Mouse (Mus musculus): ENCODE measurements at regions not wholly inside any gene's neighbourhood (a gene's known extent, or its start where the extent isn't known, plus 50 kb on each side); places are given as distances from the start of the nearest gene placed in this dataset.
"Not testable (repeated sequence)": the region's sequence is repeated elsewhere in the genome, so short reads cannot be mapped to it uniquely, and the experiment has no call there.

GRCm38 (mm10) chr2:57185151-57185550 is 52.3 kb upstream of the Gpd2 start:
- no peak for DNase-seq

GRCm38 (mm10) chr2:57183108-57183507 is 54.3 kb upstream of the Gpd2 start:
- DNase-seq = not testable (repeated sequence)

DNA sequence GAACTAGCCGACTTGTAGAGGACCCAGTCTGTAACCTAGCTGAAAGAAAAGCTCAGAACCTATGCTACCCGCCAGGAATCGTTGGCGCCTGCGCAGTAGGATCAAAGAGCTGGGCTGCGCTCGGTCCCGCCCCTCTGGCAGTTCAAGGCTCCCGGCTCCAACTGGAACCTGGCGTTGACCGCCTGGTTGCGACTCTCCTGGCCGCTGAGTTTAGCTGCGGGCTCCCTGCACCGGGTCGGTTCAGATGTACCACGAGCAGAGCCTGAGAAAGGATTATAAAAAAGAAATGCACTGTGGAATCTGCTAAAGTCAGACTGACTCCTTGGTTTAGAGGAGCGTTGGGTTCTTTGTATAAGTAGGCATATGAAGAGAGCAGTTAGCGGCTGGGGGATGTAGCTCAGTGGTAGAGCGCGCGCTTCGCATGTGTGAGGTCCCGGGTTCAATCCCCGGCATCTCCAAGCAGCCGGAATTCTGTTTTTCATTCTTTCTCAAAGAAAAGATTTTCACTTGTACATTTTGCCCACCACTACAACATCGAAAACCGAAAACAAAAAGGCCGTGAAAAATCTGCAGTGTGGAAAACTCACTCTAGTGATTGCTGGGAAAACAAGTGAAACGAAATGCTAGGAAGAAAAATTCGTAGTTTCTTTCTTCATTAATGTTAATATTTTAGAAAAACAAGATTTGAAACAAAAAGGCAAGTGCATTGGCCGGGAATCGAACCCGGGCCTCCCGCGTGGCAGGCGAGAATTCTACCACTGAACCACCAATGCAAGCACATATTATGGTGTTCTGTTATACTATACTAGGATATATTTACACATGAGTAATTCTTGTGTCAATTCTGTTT is 55.5 kb upstream of the Gpd2 start:
- DNase-seq = peak; percentile 96

DNA sequence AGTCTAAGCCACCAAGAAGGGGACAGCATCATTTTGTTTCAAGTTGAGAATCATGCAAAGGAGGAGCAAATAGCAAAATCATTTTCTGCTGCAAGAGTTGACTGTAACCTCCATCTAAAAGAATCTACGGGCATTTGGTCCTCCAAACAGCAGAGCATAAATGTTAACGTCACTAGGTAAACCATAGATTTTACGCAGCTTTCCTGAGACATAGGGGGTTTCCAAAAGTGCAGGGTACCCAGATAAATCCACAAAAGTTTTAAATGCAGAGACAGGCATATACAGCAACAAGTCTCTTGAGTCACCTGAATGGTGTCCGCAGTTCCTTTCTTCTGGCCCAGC is 56.1 kb upstream of the Gpd2 start:
- DNase-seq = no peak

GRCm38 (mm10) chr2:57178056-57178455 is 54.3 kb upstream of the Nr4a2 start:
- DNase-seq = no peak

- DNase-seq = no peak
These were observed 52.7 kb upstream of the Nr4a2 start for GRCm38 (mm10) chr2:57176547-57176946.

GRCm38 (mm10) chr2:57175219-57175618 is 51.4 kb upstream of the Nr4a2 start:
- DNase-seq = no peak
